Mouse (Mus musculus) small intestine, adult 2 months (tissue): ENCODE data around the gene Brca2.

ENCODE experiments used
- CTCF ChIP-seq: fragments of 200-500 bp; IDR thresholded peaks from 2 replicates; pipeline ENCODE4 v1.5.1; 2012; ENCODE audit warnings: low read depth, mild to moderate bottlenecking, control low read depth, inconsistent platforms, low read length, moderate library complexity, mixed read lengths; ENCODE audit not compliant: insufficient replicate concordance, insufficient read length; ENCODE audit errors: extremely low read depth
- POLR2A ChIP-seq: fragments of 200-500 bp; IDR thresholded peaks from 2 replicates; pipeline ENCODE4 v1.6.1; 2012; ENCODE audit warnings: low read depth, mild to moderate bottlenecking, control low read depth, inconsistent platforms, low read length, moderate library complexity

GRCm38 (mm10) chr5:150559519-150560103, 37.2 kb downstream of the Brca2 start:
- no peak for TF ChIP-seq CTCF
- no peak for TF ChIP-seq POLR2A
